In genomic region chr16:43753751-43754150, GRCm38 (mm10) we compare ENCODE assay signal across 13 mouse cellular contexts. TPM values are rescaled to one million over a fixed set of nuclear protein-coding genes. Genes with fewer than 3 reads are reported as not detected.
DNase-seq lines count a peak whose midpoint lies in the region; ATAC-seq and TF ChIP-seq lines count a peak whose summit lies in the region.
"Had no signal": no experiment of that assay in that cellular context is flagged by ENCODE, and none has a peak within 500 bp of the region (broad histone marks: within the 10 kb centered on the region; RNA-seq: fewer than 3 reads in every experiment).

Drd3 (plus strand) TSS chr16:43754026.

- 8% methylated on average over 7 of the region's 7 CpGs for WGBS in lung, embryonic 16.5 days
- WGBS in embryonic facial prominence, embryonic 14.5 days, result 7% methylated on average over 7 of the region's 7 CpGs
- 5% methylated on average over 7 of the region's 7 CpGs for WGBS in midbrain, postnatal 0 days

- H3K4me2 ChIP-seq in lung, embryonic 16.5 days (ENCODE audit: low read depth, low read length), result no peak within 1 kb of the TSS
- no peak within 1 kb of the TSS for H3K4me2 ChIP-seq in embryonic facial prominence, embryonic 14.5 days (ENCODE audit: low read depth, low read length)
- H3K4me2 ChIP-seq in midbrain, postnatal 0 days (ENCODE audit: low read depth, low read length, poor library complexity, severe bottlenecking), result peak within 1 kb of the TSS; percentile 20; the same call in 1 of the 2 replicates
- H3K4me2 ChIP-seq: limb, embryonic 12.5 days had no signal

- no peak for TF ChIP-seq CTCF in midbrain, postnatal 0 days (IDR thresholded peaks at IDR 0.05)
- TF ChIP-seq CTCF in left cerebral cortex, adult 2 months (IDR thresholded peaks at IDR 0.05), result no peak

- ATAC-seq in lung, embryonic 16.5 days (ENCODE audit: low read depth), result peak; percentile 28; the same call in 1 of the 2 replicates
- ATAC-seq in embryonic facial prominence, embryonic 14.5 days (ENCODE audit: low read depth), result no peak
- no peak for ATAC-seq in midbrain, postnatal 0 days (ENCODE audit: low FRiP score)
- ATAC-seq: activated CD4-positive, CD25-positive, alpha-beta regulatory T cell, adult 4 months; intestine, embryonic 16.5 days had no signal

- no peaks in the 10 kb centered on the region for H3K36me3 ChIP-seq in lung, embryonic 16.5 days (ENCODE audit: control insufficient read depth, insufficient read depth, low read length)
- no peaks in the 10 kb centered on the region for H3K36me3 ChIP-seq in embryonic facial prominence, embryonic 14.5 days (ENCODE audit: control insufficient read depth, insufficient read depth, low read length)
- no peaks in the 10 kb centered on the region for H3K36me3 ChIP-seq in midbrain, postnatal 0 days (ENCODE audit: insufficient read depth, low read length)
- H3K36me3 ChIP-seq: limb, embryonic 12.5 days had no signal

- no peaks in the 10 kb centered on the region for H3K9me3 ChIP-seq in lung, embryonic 16.5 days (ENCODE audit: control insufficient read depth, low read length)
- no peaks in the 10 kb centered on the region for H3K9me3 ChIP-seq in embryonic facial prominence, embryonic 14.5 days (ENCODE audit: control insufficient read depth, low read length)
- H3K9me3 ChIP-seq in midbrain, postnatal 0 days (ENCODE audit: low read length), result no peaks in the 10 kb centered on the region
- H3K9me3 ChIP-seq: limb, embryonic 12.5 days had no signal

- no peak within 1 kb of the TSS for H3K4me3 ChIP-seq in lung, embryonic 16.5 days (ENCODE audit: low read length)
- no peak within 1 kb of the TSS for H3K4me3 ChIP-seq in embryonic facial prominence, embryonic 14.5 days (ENCODE audit: low read depth, low read length)
- H3K4me3 ChIP-seq in midbrain, postnatal 0 days (ENCODE audit: low read depth, low read length), result no peak within 1 kb of the TSS
- no peak within 1 kb of the TSS for H3K4me3 ChIP-seq in left cerebral cortex, adult 2 months
- H3K4me3 ChIP-seq: limb, embryonic 12.5 days had no signal

- peak; percentile 5 to 14 for DNase-seq in cerebellum, postnatal 10 days
- no peak for DNase-seq in cerebellum, adult 11 months
- DNase-seq in lung, adult 18-20 months, result no peak
- DNase-seq in embryonic facial prominence, embryonic 14.5 days (ENCODE audit: low spot score), result peak; percentile 72
- DNase-seq in midbrain, postnatal 0 days (ENCODE audit: low spot score), result peak; percentile 26
- DNase-seq in right cerebral cortex, postnatal 36 days (ENCODE audit: low spot score in 2 of 2), result no peak
- DNase-seq in left cerebral cortex, adult 2 months (ENCODE audit: extremely low spot score in 1 of 2, low spot score in 2 of 2), result no peak
- DNase-seq: B cell, adult 2 months had no signal

- H3K27me3 ChIP-seq in lung, embryonic 16.5 days (ENCODE audit: control insufficient read depth, insufficient read depth, low read depth, low read length), result no peaks in the 10 kb centered on the region
- H3K27me3 ChIP-seq in embryonic facial prominence, embryonic 14.5 days (replicated peaks; ENCODE audit: control insufficient read depth, insufficient read depth, low read length), result no peaks in the 10 kb centered on the region
- H3K27me3 ChIP-seq in midbrain, postnatal 0 days (ENCODE audit: insufficient read depth, low read length), result no peaks in the 10 kb centered on the region
- H3K27me3 ChIP-seq: limb, embryonic 12.5 days had no signal

- intact Hi-C loops in left cerebral cortex, adult 2 months (cut with DNase I), result no loop called here

- H3K9ac ChIP-seq in lung, embryonic 16.5 days (ENCODE audit: low read length), result no peak within 1 kb of the TSS
- H3K9ac ChIP-seq in embryonic facial prominence, embryonic 14.5 days (ENCODE audit: low read depth, low read length), result no peak within 1 kb of the TSS
- no peak within 1 kb of the TSS for H3K9ac ChIP-seq in midbrain, postnatal 0 days (replicated peaks; ENCODE audit: low read length, poor library complexity, severe bottlenecking)
- H3K9ac ChIP-seq: limb, embryonic 12.5 days had no signal

- H3K4me1 ChIP-seq in lung, embryonic 16.5 days (replicated peaks; ENCODE audit: control insufficient read depth, insufficient read depth, low read length), result no peaks in the 10 kb centered on the region
- H3K4me1 ChIP-seq in embryonic facial prominence, embryonic 14.5 days (ENCODE audit: control insufficient read depth, insufficient read depth, low read length), result no peaks in the 10 kb centered on the region
- H3K4me1 ChIP-seq in midbrain, postnatal 0 days (ENCODE audit: insufficient read depth, low read length), result no peaks in the 10 kb centered on the region
- H3K4me1 ChIP-seq: limb, embryonic 12.5 days had no signal

- no peak within 1 kb of the TSS for H3K27ac ChIP-seq in lung, embryonic 16.5 days (ENCODE audit: low read length)
- H3K27ac ChIP-seq in embryonic facial prominence, embryonic 14.5 days (replicated peaks; ENCODE audit: low read depth, low read length), result no peak within 1 kb of the TSS
- no peak within 1 kb of the TSS for H3K27ac ChIP-seq in midbrain, postnatal 0 days (ENCODE audit: low read depth, low read length)
- H3K27ac ChIP-seq in left cerebral cortex, adult 2 months, result no peak within 1 kb of the TSS
- H3K27ac ChIP-seq: limb, embryonic 12.5 days had no signal

RNA-seq across cellular contexts. Expression of gene Drd3, which starts in this region (rescaled TPM):
- polyA plus RNA-seq in lung, embryonic 16.5 days (2015; fragmentation: Nextera tagmentation; extraction: Ambion mirVana), result 0.14 TPM in 1 of 2 replicates, not detected in the other
- not detected in 2 replicates for polyA plus RNA-seq in embryonic facial prominence, embryonic 14.5 days (2014; fragmentation: Nextera tagmentation; extraction: Ambion mirVana)
- not detected in 2 replicates for total RNA-seq in midbrain, postnatal 0 days (2014; rRNA removed)
- polyA plus RNA-seq in midbrain, postnatal 0 days (2015; fragmentation: Nextera tagmentation; extraction: Ambion mirVana), result not detected in 2 replicates
- total RNA-seq in left cerebral cortex, adult 2 months (2021), result 1 to 10 TPM in 1 of 2 experiments, under 1 TPM in 1; 0.32 to 1.7 TPM
- polyA plus RNA-seq: activated CD4-positive, CD25-positive, alpha-beta regulatory T cell, adult 4 months; intestine, embryonic 16.5 days; limb, embryonic 12.5 days; spleen, adult 2 months had no signal

Comparison
In these comparisons a context has a peak if more than half of its experiments do, and no peak if none do; other contexts are left out.
1. DNase-seq: peak in cerebellum, postnatal 10 days (2 of 2); none in cerebellum, adult 11 months (single experiment), lung, adult 18-20 months (0 of 2), right cerebral cortex, postnatal 36 days (0 of 2) and left cerebral cortex, adult 2 months (0 of 2).
2. Peak in ATAC-seq in lung, embryonic 16.5 days; RNA of the gene not detected or under 1 TPM.
3. Peak in DNase-seq in embryonic facial prominence, embryonic 14.5 days; RNA of the gene not detected or under 1 TPM.
4. Peak in DNase-seq and H3K4me2 ChIP-seq in midbrain, postnatal 0 days; RNA of the gene not detected or under 1 TPM.